Mouse (Mus musculus) CD4-positive, CD25-positive, alpha-beta regulatory T cell, adult 4 months (primary cell): ENCODE data around the gene Serpina1b. TPM values are rescaled to one million over a fixed set of nuclear protein-coding genes. Genes with fewer than 3 reads are reported as not detected.
"Not testable (repeated sequence)": the region's sequence is repeated elsewhere in the genome, so short reads cannot be mapped to it uniquely, and the experiment has no call there.

Experiments
- ATAC-seq: one replicate; pipeline ENCODE4 v1.8.0; 2017
- polyA plus RNA-seq, 2 experiments: library from polyadenylated mRNA; unstranded; fragments of 100-300 nt; shearing (Covaris generic); gene quantifications; one replicate each; pipeline ENCODE4 v1.2.1; 2017

The Serpina1b gene
- polyA plus RNA-seq: not detected

- not testable (repeated sequence) for ATAC-seq
Measured at GRCm38 (mm10) chr12:103830273-103830672, at the start of gene Serpina1b. TSS of gene Serpina1b (minus strand) at chr12:103830373.

- not testable (repeated sequence) for ATAC-seq
Measured at GRCm38 (mm10) chr12:103866873-103867272, 36.7 kb upstream of the Serpina1b start.

- not testable (repeated sequence) for ATAC-seq
Measured at GRCm38 (mm10) chr12:103863101-103863974, 33.2 kb upstream of the Serpina1b start, which contains the start of gene Serpina1a. TSS of gene Serpina1a (minus strand) at chr12:103863562.

GRCm38 (mm10) chr12:103860976-103861375 lies 30.8 kb upstream of the Serpina1b start:
- ATAC-seq: no peak

- not testable (repeated sequence) for ATAC-seq
Measured at GRCm38 (mm10) chr12:103860571-103860970, 30.4 kb upstream of the Serpina1b start.

GRCm38 (mm10) chr12:103859584-103859983 lies 29.4 kb upstream of the Serpina1b start:
- not testable (repeated sequence) for ATAC-seq

GRCm38 (mm10) chr12:103853032-103853431 lies 22.9 kb upstream of the Serpina1b start:
- ATAC-seq: not testable (repeated sequence)

- not testable (repeated sequence) for ATAC-seq
Measured at GRCm38 (mm10) chr12:103827661-103828372, 2.4 kb downstream of the Serpina1b start.

GRCm38 (mm10) chr12:103823826-103824225 lies 6.3 kb downstream of the Serpina1b start:
- not testable (repeated sequence) for ATAC-seq

GRCm38 (mm10) chr12:103773246-103773851 lies 56.8 kb downstream of the Serpina1b start, which contains the start of gene Serpina1d:
TSS of gene Serpina1d (minus strand) at chr12:103773592.
- not testable (repeated sequence) for ATAC-seq

GRCm38 (mm10) chr12:103770597-103770996 lies 59.6 kb downstream of the Serpina1b start:
- ATAC-seq: not testable (repeated sequence)

GRCm38 (mm10) chr12:103763083-103763482 lies 67.1 kb downstream of the Serpina1b start:
- ATAC-seq: not testable (repeated sequence)

GRCm38 (mm10) chr12:103760316-103760715 lies 69.9 kb downstream of the Serpina1b start:
- ATAC-seq: not testable (repeated sequence)

GRCm38 (mm10) chr12:103745957-103746356 lies 84.2 kb downstream of the Serpina1b start:
- ATAC-seq: not testable (repeated sequence)

GRCm38 (mm10) chr12:103737791-103738580 lies 92.2 kb downstream of the Serpina1b start:
- not testable (repeated sequence) for ATAC-seq

GRCm38 (mm10) chr12:103735566-103735965 lies 94.6 kb downstream of the Serpina1b start:
- ATAC-seq: not testable (repeated sequence)

GRCm38 (mm10) chr12:103735101-103735500 lies 95.1 kb downstream of the Serpina1b start:
- ATAC-seq: not testable (repeated sequence)

GRCm38 (mm10) chr12:103711537-103711936 lies 118.6 kb downstream of the Serpina1b start:
- no peak for ATAC-seq

GRCm38 (mm10) chr12:103710405-103710804 lies 119.8 kb downstream of the Serpina1b start:
- no peak for ATAC-seq

GRCm38 (mm10) chr12:103706113-103706512 lies 124.1 kb downstream of the Serpina1b start:
- no peak for ATAC-seq

- ATAC-seq: no peak
Measured at GRCm38 (mm10) chr12:103705547-103705946, 124.6 kb downstream of the Serpina1b start.
